Mouse (Mus musculus) testis, adult 2 months (tissue): ENCODE results near the gene Tubb2a. TPM values are rescaled to one million over a fixed set of nuclear protein-coding genes. Genes with fewer than 3 reads are reported as not detected.

Experiments
- H3K27ac ChIP-seq: fragments of 200-500 bp; 2 replicates; pipeline ENCODE4 v1.5.1; 2012; ENCODE audit warnings: low read depth, low read length; ENCODE audit not compliant: control insufficient read depth, insufficient read depth
- H3K27me3 ChIP-seq: fragments of 200-500 bp; 2 replicates; pipeline ENCODE4 v1.6.1; 2012; ENCODE audit warnings: mild to moderate bottlenecking, low read length, moderate library complexity; ENCODE audit not compliant: control insufficient read depth, insufficient read depth
- H3K36me3 ChIP-seq: fragments of 200-500 bp; 2 replicates; pipeline ENCODE4 v1.6.1; 2012; ENCODE audit warnings: mild to moderate bottlenecking, low read length; ENCODE audit not compliant: control insufficient read depth, insufficient read depth
- H3K4me1 ChIP-seq: fragments of 200-500 bp; 2 replicates; pipeline ENCODE4 v1.6.1; 2012; ENCODE audit warnings: low read length; ENCODE audit not compliant: control insufficient read depth, insufficient read depth
- H3K4me3 ChIP-seq: fragments of 200-500 bp; 2 replicates; pipeline ENCODE4 v1.5.1; 2012; ENCODE audit warnings: low read depth, mild to moderate bottlenecking, low read length, moderate library complexity, mixed read lengths; ENCODE audit not compliant: control insufficient read depth
- CTCF ChIP-seq: fragments of 200-500 bp; IDR thresholded peaks from 2 replicates; pipeline ENCODE4 v1.5.1; 2012; ENCODE audit warnings: low read depth, mild to moderate bottlenecking, inconsistent platforms, low read length, moderate library complexity; ENCODE audit not compliant: control insufficient read depth, insufficient read depth, insufficient replicate concordance
- POLR2A ChIP-seq: fragments of 200-500 bp; IDR thresholded peaks from 2 replicates; pipeline ENCODE4 v1.6.1; 2012; ENCODE audit warnings: low read depth, mild to moderate bottlenecking, inconsistent platforms, low read length, moderate library complexity; ENCODE audit not compliant: control insufficient read depth
- polyA plus RNA-seq: library from polyadenylated mRNA; depleted of rRNA; stranded (reverse); fragments of >200 nt; gene quantifications from 2 replicates; pipeline ENCODE4 v1.2.3, GENCODE M21; 2012

The Tubb2a gene
- polyA plus RNA-seq, 1 experiment: 36.0 TPM

DNA sequence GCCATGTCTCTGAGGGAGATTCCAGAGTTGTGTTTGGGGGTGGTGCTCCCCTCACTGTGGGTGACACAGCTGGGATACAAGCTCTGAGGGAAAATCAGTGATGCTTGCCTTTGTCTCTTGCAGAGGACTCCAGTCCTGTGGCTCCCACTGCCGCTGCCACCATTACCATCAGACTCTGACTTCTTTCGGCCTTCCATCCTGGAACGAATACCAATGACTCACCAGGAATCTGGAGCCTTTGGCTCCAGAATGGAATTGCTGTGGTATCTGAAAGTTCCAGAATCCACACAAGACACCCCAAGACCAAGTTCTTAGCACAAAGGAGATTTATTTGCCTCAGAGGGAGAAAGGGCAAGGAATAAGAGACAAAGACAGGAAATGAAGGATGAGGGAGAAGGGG lies 35.3 kb upstream of the Tubb2a start:
- Histone ChIP-seq H3K27me3 (no peaks in the 10 kb centered on the region), H3K4me1 (peaks cover 2% of the 10 kb centered on the region), H3K36me3 (no peaks in the 10 kb centered on the region), H3K4me3 (peak overlapping the region; percentile 71), H3K27ac (no peak overlapping the region)
- no peak for TF ChIP-seq POLR2A
- no peak for TF ChIP-seq CTCF

GRCm38 (mm10) chr13:34112369-34113081 lies 34.7 kb upstream of the Tubb2a start:
- Histone ChIP-seq H3K4me3 (peak overlapping the region; percentile 71), H3K27ac (no peak overlapping the region), H3K36me3 (no peaks in the 10 kb centered on the region), H3K27me3 (no peaks in the 10 kb centered on the region), H3K4me1 (peaks cover 2% of the 10 kb centered on the region)
- TF ChIP-seq CTCF (no peak), POLR2A (no peak)

GRCm38 (mm10) chr13:34111878-34112277 lies 34.1 kb upstream of the Tubb2a start:
- H3K4me3 ChIP-seq: peak overlapping the region; percentile 71
- no peaks in the 10 kb centered on the region for H3K36me3 ChIP-seq
- peaks cover 2% of the 10 kb centered on the region for H3K4me1 ChIP-seq
- TF ChIP-seq POLR2A (no peak), CTCF (no peak)
- H3K27ac ChIP-seq: no peak overlapping the region
- no peaks in the 10 kb centered on the region for H3K27me3 ChIP-seq

- Histone ChIP-seq H3K36me3 (no peaks in the 10 kb centered on the region), H3K4me1 (peaks cover 2% of the 10 kb centered on the region), H3K27me3 (no peaks in the 10 kb centered on the region), H3K27ac (no peak overlapping the region), H3K4me3 (peak overlapping the region; percentile 71)
- TF ChIP-seq CTCF (no peak), POLR2A (no peak)
Measured at GRCm38 (mm10) chr13:34111019-34111418, 33.2 kb upstream of the Tubb2a start.

GRCm38 (mm10) chr13:34109677-34110058 lies 31.9 kb upstream of the Tubb2a start:
- Histone ChIP-seq H3K27me3 (no peaks in the 10 kb centered on the region), H3K27ac (no peak overlapping the region), H3K4me1 (peaks cover 2% of the 10 kb centered on the region), H3K36me3 (no peaks in the 10 kb centered on the region), H3K4me3 (no peak overlapping the region)
- no peak for TF ChIP-seq POLR2A
- TF ChIP-seq CTCF: no peak

GRCm38 (mm10) chr13:34109035-34109676 lies 31.3 kb upstream of the Tubb2a start:
- Histone ChIP-seq H3K27ac (no peak overlapping the region), H3K27me3 (no peaks in the 10 kb centered on the region), H3K4me3 (no peak overlapping the region), H3K36me3 (no peaks in the 10 kb centered on the region), H3K4me1 (peaks cover 2% of the 10 kb centered on the region)
- TF ChIP-seq CTCF (no peak), POLR2A (no peak)

GRCm38 (mm10) chr13:34106999-34107398 lies 29.2 kb upstream of the Tubb2a start:
- Histone ChIP-seq H3K4me1 (no peaks in the 10 kb centered on the region; the same call in 1 of the 2 replicates), H3K27me3 (no peaks in the 10 kb centered on the region), H3K36me3 (no peaks in the 10 kb centered on the region), H3K27ac (no peak overlapping the region), H3K4me3 (no peak overlapping the region)
- TF ChIP-seq POLR2A: no peak

GRCm38 (mm10) chr13:34106256-34106655 lies 28.4 kb upstream of the Tubb2a start:
- no peaks in the 10 kb centered on the region for H3K36me3 ChIP-seq
- TF ChIP-seq POLR2A: no peak
- H3K27me3 ChIP-seq: no peaks in the 10 kb centered on the region
- no peak overlapping the region for H3K4me3 ChIP-seq
- no peak overlapping the region for H3K27ac ChIP-seq
- no peaks in the 10 kb centered on the region; the same call in 1 of the 2 replicates for H3K4me1 ChIP-seq
